23 mouse cellular contexts compared by ENCODE assay signal in the genomic region with DNA sequence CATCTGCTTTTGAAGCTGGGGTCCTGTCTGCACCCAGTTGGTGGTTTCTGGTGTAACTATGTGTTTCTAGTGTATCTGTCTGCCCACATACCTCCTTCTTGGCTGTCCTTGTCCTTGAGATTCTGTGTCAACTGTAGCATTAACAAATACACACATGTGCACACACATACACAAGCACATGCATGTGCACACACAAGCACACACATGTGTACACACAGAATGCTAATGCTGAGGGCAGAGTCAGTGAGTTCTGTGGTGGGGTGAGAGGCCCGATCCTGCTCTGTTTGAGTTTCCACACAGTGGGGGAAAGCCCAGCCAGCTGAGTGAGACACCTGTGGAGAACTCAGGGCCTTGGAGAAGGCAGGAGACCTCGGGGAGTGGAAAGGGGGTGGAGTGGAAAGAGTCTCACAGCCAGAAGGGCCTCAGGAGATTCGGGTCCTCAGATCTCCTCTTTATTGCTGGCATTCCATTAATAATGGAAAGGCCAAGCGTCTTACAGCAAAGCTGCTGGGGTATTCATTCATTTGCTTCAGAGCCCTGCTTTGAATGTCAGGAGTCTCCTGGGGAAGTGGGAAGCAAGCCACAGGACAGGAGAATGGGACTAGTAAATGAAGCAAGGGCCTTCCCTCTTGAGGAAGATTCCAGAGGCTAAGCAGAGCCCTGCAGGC. TPM values are rescaled to one million over a fixed set of nuclear protein-coding genes. Genes with fewer than 3 reads are reported as not detected.
DNase-seq lines count a peak whose midpoint lies in the region; ATAC-seq and TF ChIP-seq lines count a peak whose summit lies in the region.
"Had no signal": no experiment of that assay in that cellular context is flagged by ENCODE, and none has a peak within 500 bp of the region (broad histone marks: within the 10 kb centered on the region; RNA-seq: fewer than 3 reads in every experiment).

No protein-coding gene starts in this region.

- no peak overlapping the region for H3K4me3 ChIP-seq in hindbrain, embryonic 13.5 days
- H3K4me3 ChIP-seq in hindbrain, postnatal 0 days (ENCODE audit: low read length): no peak overlapping the region
- H3K4me3 ChIP-seq in forebrain, embryonic 15.5 days: no peak overlapping the region
- H3K4me3 ChIP-seq in midbrain, embryonic 14.5 days (replicated peaks; ENCODE audit: low read depth, low read length): no peak overlapping the region
- H3K4me3 ChIP-seq: heart, embryonic 13.5 days; intestine, embryonic 15.5 days had no signal

- H3K27me3 ChIP-seq in hindbrain, embryonic 13.5 days: no peaks in the 10 kb centered on the region
- no peaks in the 10 kb centered on the region for H3K27me3 ChIP-seq in hindbrain, postnatal 0 days (ENCODE audit: insufficient read depth, low read length)
- no peaks in the 10 kb centered on the region for H3K27me3 ChIP-seq in forebrain, embryonic 15.5 days
- H3K27me3 ChIP-seq in midbrain, embryonic 14.5 days (ENCODE audit: control insufficient read depth, insufficient read depth, low read length): no peaks in the 10 kb centered on the region
- H3K27me3 ChIP-seq: heart, embryonic 13.5 days; intestine, embryonic 15.5 days; Patski had no signal

- WGBS in hindbrain, embryonic 13.5 days: 35% methylated on average over 4 of the region's 4 CpGs
- WGBS in hindbrain, postnatal 0 days: 41% methylated on average over 4 of the region's 4 CpGs
- 26% methylated on average over 4 of the region's 4 CpGs for WGBS in forebrain, embryonic 15.5 days
- 24% methylated on average over 4 of the region's 4 CpGs for WGBS in midbrain, embryonic 14.5 days

- H3K9me3 ChIP-seq in hindbrain, embryonic 13.5 days: no peaks in the 10 kb centered on the region
- no peaks in the 10 kb centered on the region for H3K9me3 ChIP-seq in hindbrain, postnatal 0 days (ENCODE audit: low read length)
- H3K9me3 ChIP-seq in forebrain, embryonic 15.5 days: no peaks in the 10 kb centered on the region
- no peaks in the 10 kb centered on the region for H3K9me3 ChIP-seq in midbrain, embryonic 14.5 days (ENCODE audit: control insufficient read depth, low read length)
- H3K9me3 ChIP-seq: heart, embryonic 13.5 days; intestine, embryonic 15.5 days had no signal

- no peak overlapping the region for H3K4me2 ChIP-seq in hindbrain, embryonic 13.5 days
- H3K4me2 ChIP-seq in hindbrain, postnatal 0 days (ENCODE audit: low read depth, low read length): no peak overlapping the region
- no peak overlapping the region for H3K4me2 ChIP-seq in forebrain, embryonic 15.5 days (replicated peaks)
- H3K4me2 ChIP-seq in midbrain, embryonic 14.5 days (ENCODE audit: low read length): no peak overlapping the region
- H3K4me2 ChIP-seq: heart, embryonic 13.5 days; intestine, embryonic 15.5 days; liver, embryonic 11.5 days had no signal

- no peak for TF ChIP-seq POLR2A in brain, embryonic 14.5 days (IDR thresholded peaks at IDR 0.05; ENCODE audit: borderline replicate concordance, extremely low read depth, insufficient read depth, insufficient read length, poor library complexity, severe bottlenecking)

- intact Hi-C loops in gastrocnemius, postnatal 36 days (cut with DNase I): no loop called here

- no peak for ATAC-seq in hindbrain, embryonic 13.5 days (ENCODE audit: low FRiP score)
- no peak for ATAC-seq in hindbrain, postnatal 0 days
- no peak for ATAC-seq in forebrain, embryonic 15.5 days (replicated peaks)
- no peak for ATAC-seq in midbrain, embryonic 14.5 days (ENCODE audit: low FRiP score, low TSS enrichment)
- ATAC-seq: activated CD4-positive, CD25-positive, alpha-beta regulatory T cell, adult 4 months; intestine, embryonic 15.5 days; Patski had no signal

- H3K4me1 ChIP-seq in hindbrain, embryonic 13.5 days (replicated peaks): peaks cover 28% of the 10 kb centered on the region
- no peaks in the 10 kb centered on the region for H3K4me1 ChIP-seq in hindbrain, postnatal 0 days (ENCODE audit: insufficient read depth, low read length)
- H3K4me1 ChIP-seq in forebrain, embryonic 15.5 days: peaks cover 15% of the 10 kb centered on the region
- peaks cover 15% of the 10 kb centered on the region for H3K4me1 ChIP-seq in midbrain, embryonic 14.5 days (ENCODE audit: control insufficient read depth, insufficient read depth, low read length)

- H3K27ac ChIP-seq in hindbrain, embryonic 13.5 days: peak overlapping the region; percentile 74
- no peak overlapping the region for H3K27ac ChIP-seq in hindbrain, postnatal 0 days
- H3K27ac ChIP-seq in forebrain, embryonic 15.5 days (replicated peaks): peak overlapping the region; percentile 1; the same call in 1 of the 2 replicates
- peak overlapping the region; percentile 67 for H3K27ac ChIP-seq in midbrain, embryonic 14.5 days (replicated peaks; ENCODE audit: low read depth, low read length)
- H3K27ac ChIP-seq: heart, embryonic 13.5 days; intestine, embryonic 15.5 days had no signal

- H3K9ac ChIP-seq in hindbrain, embryonic 13.5 days: no peak overlapping the region
- H3K9ac ChIP-seq in hindbrain, postnatal 0 days (replicated peaks; ENCODE audit: low read length): no peak overlapping the region
- no peak overlapping the region for H3K9ac ChIP-seq in forebrain, embryonic 15.5 days (replicated peaks)
- no peak overlapping the region for H3K9ac ChIP-seq in midbrain, embryonic 14.5 days (replicated peaks; ENCODE audit: low read length)
- H3K9ac ChIP-seq: heart, embryonic 13.5 days; intestine, embryonic 15.5 days had no signal

- no peak for TF ChIP-seq CTCF in hindbrain, postnatal 0 days (IDR thresholded peaks at IDR 0.05; ENCODE audit: low read depth)
- no peak for TF ChIP-seq CTCF in brain, embryonic 14.5 days (IDR thresholded peaks at IDR 0.05; ENCODE audit: borderline replicate concordance, extremely low read depth, insufficient read depth, insufficient read length)

- H3K36me3 ChIP-seq in hindbrain, embryonic 13.5 days: no peaks in the 10 kb centered on the region
- no peaks in the 10 kb centered on the region for H3K36me3 ChIP-seq in hindbrain, postnatal 0 days (ENCODE audit: insufficient read depth, low read length)
- H3K36me3 ChIP-seq in forebrain, embryonic 15.5 days: no peaks in the 10 kb centered on the region
- no peaks in the 10 kb centered on the region for H3K36me3 ChIP-seq in midbrain, embryonic 14.5 days (ENCODE audit: control insufficient read depth, insufficient read depth, low read length)
- H3K36me3 ChIP-seq: heart, embryonic 13.5 days; intestine, embryonic 15.5 days had no signal

- DNase-seq in hindbrain, postnatal 0 days (ENCODE audit: low spot score): no peak
- DNase-seq in brain, embryonic 14.5 days (ENCODE audit: low read depth): peak; percentile 54
- peak; percentile 57 for DNase-seq in midbrain, embryonic 14.5 days
- DNase-seq in adrenal gland, postnatal 36 days: no peak
- DNase-seq in gastrocnemius, postnatal 36 days: no peak
- DNase-seq: adrenal gland, postnatal 25 days; cerebellum, adult 18-20 months; heart, adult 18-20 months; heart, postnatal 36 days; lung, adult 18-20 months; lung, postnatal 14 days; right cerebral cortex, postnatal 14 days; spleen, adult 18-20 months; thymus, postnatal 25 days had no signal

RNA-seq across cellular contexts. Expression of a gene that starts 41.9 kb away (rescaled TPM):
- polyA plus RNA-seq in hindbrain, embryonic 13.5 days (2015; fragmentation: Nextera tagmentation; extraction: Ambion mirVana): 3.7 and 4.3 TPM in 2 replicates
- total RNA-seq in hindbrain, postnatal 0 days (2014; rRNA removed): 22.4 and 22.8 TPM in 2 replicates
- 7.0 and 7.5 TPM in 2 replicates for polyA plus RNA-seq in hindbrain, postnatal 0 days (2015; fragmentation: Nextera tagmentation; extraction: Ambion mirVana)
- 3.9 and 8.0 TPM in 2 replicates for polyA plus RNA-seq in brain, embryonic 14.5 days (2012; rRNA removed)
- 1.5 and 2.3 TPM in 2 replicates for polyA plus RNA-seq in forebrain, embryonic 15.5 days (2015; fragmentation: Nextera tagmentation; extraction: Ambion mirVana)
- polyA plus RNA-seq in midbrain, embryonic 14.5 days (2014; fragmentation: Nextera tagmentation; extraction: Ambion mirVana): 3.8 and 5.4 TPM in 2 replicates
- 1 to 10 TPM; 5.8 to 5.9 TPM for total RNA-seq in adrenal gland, postnatal 36 days (2021)
- total RNA-seq in gastrocnemius, postnatal 36 days (2021): under 1 TPM; 0.74 to 0.96 TPM
- total RNA-seq: megakaryocyte, adult 5-6 weeks; neutrophil, adult 5-6 weeks had no signal
- polyA plus RNA-seq: activated CD4-positive, CD25-positive, alpha-beta regulatory T cell, adult 4 months had no signal

Comparison
In these comparisons a context has a peak if more than half of its experiments do, and no peak if none do; other contexts are left out.
1. DNase-seq: peak in brain, embryonic 14.5 days (single experiment) and midbrain, embryonic 14.5 days (single experiment); none in hindbrain, postnatal 0 days (single experiment), adrenal gland, postnatal 36 days (0 of 2) and gastrocnemius, postnatal 36 days (0 of 2).